Mouse (Mus musculus) C2C12 (cell line): ENCODE measurements at regions not wholly inside any gene's neighbourhood (a gene's known extent, or its start where the extent isn't known, plus 50 kb on each side); places are given as distances from the start of the nearest gene placed in this dataset.

Experiments
- H3K27me3 ChIP-seq: one replicate; pipeline ENCODE4 v1.6.1; 2011; ENCODE audit not compliant: control insufficient read depth, insufficient read depth, insufficient read length
- H3K36me3 ChIP-seq: one replicate; pipeline ENCODE4 v1.6.1; 2011; ENCODE audit not compliant: control insufficient read depth, insufficient read depth
- H3K4me3 ChIP-seq: one replicate; pipeline ENCODE4 v1.5.1; 2011; ENCODE audit warnings: mild to moderate bottlenecking, control low read depth; ENCODE audit not compliant: poor library complexity, insufficient read depth, severe bottlenecking
- H3K79me2 ChIP-seq: one replicate; pipeline ENCODE4 v1.6.1; 2011; ENCODE audit not compliant: control insufficient read depth, insufficient read depth
- H3K79me3 ChIP-seq: one replicate; pipeline ENCODE4 v1.6.1; 2011; ENCODE audit warnings: low read depth, control low read depth
- H3ac ChIP-seq: one replicate; pipeline ENCODE3; 2011; ENCODE audit warnings: low read depth; ENCODE audit not compliant: control insufficient read depth, insufficient read length
- CEBPB ChIP-seq: IDR thresholded peaks from one replicate; pipeline ENCODE4 v1.6.1; 2011; ENCODE audit warnings: low read depth, mild to moderate bottlenecking, control low read depth, moderate library complexity
- CTCF ChIP-seq: IDR thresholded peaks from one replicate; pipeline ENCODE4 v1.5.1; 2011; ENCODE audit not compliant: control insufficient read depth, insufficient read depth, insufficient read length
- FOSL1 ChIP-seq: IDR thresholded peaks from one replicate; pipeline ENCODE4 v1.8.0; 2011; ENCODE audit warnings: mild to moderate bottlenecking, low read length; ENCODE audit not compliant: poor library complexity, insufficient read depth, severe bottlenecking
- MAX ChIP-seq: IDR thresholded peaks from one replicate; pipeline ENCODE4 v1.6.1; 2011; ENCODE audit warnings: mild to moderate bottlenecking, control low read depth
- MYOD1 ChIP-seq: IDR thresholded peaks from one replicate; pipeline ENCODE4 v1.6.1; 2011; ENCODE audit warnings: low read depth; ENCODE audit not compliant: control insufficient read depth, insufficient read length
- MYOG ChIP-seq: IDR thresholded peaks from one replicate; pipeline ENCODE4 v1.6.1; 2011; ENCODE audit not compliant: control insufficient read depth, insufficient read length; ENCODE audit errors: extremely low read depth
- USF1 ChIP-seq: IDR thresholded peaks from one replicate; pipeline ENCODE4 v1.6.1; 2011; ENCODE audit warnings: low read depth, mild to moderate bottlenecking, control low read depth, moderate library complexity

DNA sequence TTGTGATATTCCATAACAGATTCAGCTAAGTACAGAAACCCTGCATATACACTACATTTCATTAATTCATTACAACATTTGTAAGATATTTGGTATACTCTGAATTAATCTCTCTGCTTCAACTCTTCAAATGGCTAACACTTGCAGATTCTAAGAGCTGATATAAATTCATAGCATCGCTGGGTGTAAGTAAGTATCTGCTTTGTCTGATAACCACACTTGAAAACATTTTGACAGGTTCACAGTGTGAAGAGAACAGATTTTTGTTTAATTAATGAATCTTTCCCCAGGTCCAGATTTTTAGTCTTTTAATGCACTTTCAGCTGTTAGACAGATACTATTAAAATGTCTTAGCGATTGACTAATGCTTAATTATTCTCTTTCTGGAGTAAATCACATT lies 823.1 kb downstream of the Fam181b start:
- Histone ChIP-seq H3K27me3 (no peaks in the 10 kb centered on the region), H3ac (no peak overlapping the region), H3K79me3 (no peaks in the 10 kb centered on the region), H3K79me2 (no peaks in the 10 kb centered on the region), H3K36me3 (no peaks in the 10 kb centered on the region), H3K4me3 (no peak overlapping the region)
- no peak for TF ChIP-seq FOSL1
- TF ChIP-seq CTCF, result no peak
- no peak for TF ChIP-seq MAX
- TF ChIP-seq MYOG, result no peak
- TF ChIP-seq MYOD1, result no peak
- TF ChIP-seq USF1, result no peak
- no peak for TF ChIP-seq CEBPB

- Histone ChIP-seq H3K4me3 (no peak overlapping the region), H3K79me2 (no peaks in the 10 kb centered on the region), H3K36me3 (no peaks in the 10 kb centered on the region), H3K27me3 (no peaks in the 10 kb centered on the region), H3K79me3 (no peaks in the 10 kb centered on the region), H3ac (no peak overlapping the region)
- no peak for TF ChIP-seq CTCF
- no peak for TF ChIP-seq USF1
- no peak for TF ChIP-seq MAX
- no peak for TF ChIP-seq FOSL1
- TF ChIP-seq CEBPB, result no peak
- TF ChIP-seq MYOG, result no peak
- no peak for TF ChIP-seq MYOD1
Measured at GRCm38 (mm10) chr7:93936925-93937324, 857.3 kb downstream of the Fam181b start.

DNA sequence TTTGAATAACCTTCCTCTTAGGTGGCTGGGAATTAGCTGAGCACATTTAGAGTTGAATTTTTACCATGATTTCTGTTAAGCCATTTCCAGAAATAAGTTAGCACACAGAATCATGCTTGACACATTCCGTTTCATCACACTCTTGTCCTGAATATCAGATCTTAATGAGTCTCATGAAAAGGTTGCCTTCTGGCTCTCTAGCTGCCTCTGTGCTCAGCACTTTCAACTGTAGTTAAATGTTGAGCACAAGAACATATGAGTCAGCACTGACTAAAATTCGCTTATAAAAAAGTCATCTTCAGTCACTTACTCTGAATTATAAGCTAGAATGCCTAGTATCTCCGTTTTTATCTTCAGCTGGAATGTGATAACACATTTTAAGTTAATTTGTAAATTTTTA lies 902.4 kb downstream of the Fam181b start:
- Histone ChIP-seq H3K79me3 (no peaks in the 10 kb centered on the region), H3K36me3 (no peaks in the 10 kb centered on the region), H3K4me3 (no peak overlapping the region), H3K79me2 (no peaks in the 10 kb centered on the region), H3ac (no peak overlapping the region), H3K27me3 (no peaks in the 10 kb centered on the region)
- TF ChIP-seq FOSL1 (no peak), USF1 (no peak), MYOD1 (no peak), MYOG (no peak), CTCF (no peak), MAX (no peak), CEBPB (no peak)

- no peaks in the 10 kb centered on the region for H3K36me3 ChIP-seq
- no peaks in the 10 kb centered on the region for H3K79me3 ChIP-seq
- no peak overlapping the region for H3ac ChIP-seq
- TF ChIP-seq MYOG (no peak), MAX (no peak), USF1 (no peak), CTCF (no peak), FOSL1 (no peak), MYOD1 (no peak), CEBPB (no peak)
- H3K79me2 ChIP-seq, result no peaks in the 10 kb centered on the region
- H3K4me3 ChIP-seq, result no peak overlapping the region
- H3K27me3 ChIP-seq, result no peaks in the 10 kb centered on the region
Measured at GRCm38 (mm10) chr7:94002780-94003179, 923.1 kb downstream of the Fam181b start.

DNA sequence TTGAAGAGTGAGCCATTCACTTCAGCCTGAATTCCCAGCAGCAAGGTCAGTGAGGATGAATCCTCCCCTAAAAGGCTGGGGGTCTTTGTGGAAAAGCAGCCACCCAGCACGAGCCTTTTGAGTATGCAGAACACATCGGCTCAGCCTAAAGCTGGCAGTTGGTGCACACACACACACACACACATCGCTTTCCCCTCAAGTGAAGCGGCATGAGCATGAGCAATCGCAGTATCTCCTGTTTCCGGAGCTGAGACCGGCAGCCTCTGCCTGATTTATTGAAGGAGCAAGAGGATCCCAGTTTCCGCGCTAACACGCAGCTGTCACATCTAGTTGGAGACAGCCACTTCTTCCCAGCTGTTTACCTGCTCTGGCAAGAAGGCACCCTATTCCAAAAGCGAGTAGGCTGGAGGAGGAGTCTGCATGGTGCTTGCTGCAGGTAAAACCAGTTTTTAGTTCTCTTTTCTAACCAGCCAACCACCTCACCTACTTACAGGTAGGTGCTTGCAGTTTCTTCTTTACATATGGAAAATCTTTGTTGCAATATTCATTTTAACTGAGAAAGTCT lies 962.9 kb downstream of the Fam181b start:
- Histone ChIP-seq H3ac (no peak overlapping the region), H3K4me3 (no peak overlapping the region), H3K79me3 (no peaks in the 10 kb centered on the region), H3K79me2 (no peaks in the 10 kb centered on the region), H3K27me3 (no peaks in the 10 kb centered on the region), H3K36me3 (no peaks in the 10 kb centered on the region)
- no peak for TF ChIP-seq CEBPB
- TF ChIP-seq MAX, result no peak
- no peak for TF ChIP-seq FOSL1
- TF ChIP-seq USF1, result no peak
- no peak for TF ChIP-seq MYOG
- TF ChIP-seq MYOD1, result no peak
- no peak for TF ChIP-seq CTCF

DNA sequence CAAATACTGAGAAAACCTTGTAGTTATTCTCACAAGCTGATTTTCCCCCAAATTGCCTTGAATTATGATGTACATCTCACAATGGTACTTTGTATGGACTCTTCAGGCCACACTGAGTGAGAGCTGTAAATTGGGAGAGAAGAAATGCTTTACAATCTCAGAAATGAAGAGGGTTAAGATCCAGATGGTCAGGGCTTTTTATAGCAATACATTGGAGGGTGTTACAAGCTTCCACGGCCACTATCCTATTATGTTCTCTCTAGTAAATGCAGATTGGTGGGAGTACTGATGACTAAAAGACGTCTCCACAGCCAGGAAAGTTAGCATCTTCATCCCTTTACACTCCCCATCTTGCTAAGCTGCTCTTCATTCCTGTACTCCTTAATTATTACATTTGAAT lies 965.8 kb downstream of the Fam181b start:
- Histone ChIP-seq H3ac (no peak overlapping the region), H3K79me3 (no peaks in the 10 kb centered on the region), H3K4me3 (no peak overlapping the region), H3K36me3 (no peaks in the 10 kb centered on the region), H3K27me3 (no peaks in the 10 kb centered on the region), H3K79me2 (no peaks in the 10 kb centered on the region)
- TF ChIP-seq MYOG, result no peak
- TF ChIP-seq CTCF, result no peak
- no peak for TF ChIP-seq MAX
